Mouse (Mus musculus): ENCODE measurements around the gene Mlst8. TPM values are rescaled to one million over a fixed set of nuclear protein-coding genes. Genes with fewer than 3 reads are reported as not detected.

Mlst8 gene
- polyA plus RNA-seq, 1 experiment: 1.4 TPM

GRCm38 (mm10) chr17:24481027-24481815, 2.3 kb upstream of the Mlst8 start:
- peaks cover 19% of the 10 kb centered on the region for H3K27me3 ChIP-seq (ENCODE audit: control insufficient read depth)
- H3K36me3 ChIP-seq (ENCODE audit: control insufficient read depth): peaks cover 20% of the 10 kb centered on the region
- peaks cover 38% of the 10 kb centered on the region for H3K4me1 ChIP-seq (ENCODE audit: control insufficient read depth)
- H3K4me3 ChIP-seq (replicated peaks): no peak overlapping the region
- no peak for TF ChIP-seq GATA1 (IDR thresholded peaks at IDR 0.05; ENCODE audit: low read length)
- H3K9me3 ChIP-seq (ENCODE audit: control insufficient read depth, low read length): no peaks in the 10 kb centered on the region

- peak overlapping the region; percentile 19 for H3K4me3 ChIP-seq (replicated peaks)
- peaks cover 29% of the 10 kb centered on the region for H3K36me3 ChIP-seq (ENCODE audit: control insufficient read depth)
- peaks cover 12% of the 10 kb centered on the region for H3K27me3 ChIP-seq (ENCODE audit: control insufficient read depth)
- peaks cover 36% of the 10 kb centered on the region for H3K4me1 ChIP-seq (ENCODE audit: control insufficient read depth)
- no peak for TF ChIP-seq TAL1 (IDR thresholded peaks at IDR 0.05; ENCODE audit: low read length)
- TF ChIP-seq GATA1 (IDR thresholded peaks at IDR 0.05; ENCODE audit: low read length): no peak
- H3K9me3 ChIP-seq (ENCODE audit: control insufficient read depth, low read length): no peaks in the 10 kb centered on the region
These were observed 1.4 kb upstream of the Mlst8 start for GRCm38 (mm10) chr17:24480201-24480826.

GRCm38 (mm10) chr17:24479431-24479830, 553 bp upstream of the Mlst8 start:
- TF ChIP-seq TAL1 (IDR thresholded peaks at IDR 0.05; ENCODE audit: low read length) (no peak), GATA1 (IDR thresholded peaks at IDR 0.05; ENCODE audit: low read length) (no peak)
- Histone ChIP-seq H3K27me3 (ENCODE audit: control insufficient read depth) (peaks cover 4% of the 10 kb centered on the region), H3K4me3 (replicated peaks) (peak overlapping the region; percentile 90), H3K9me3 (ENCODE audit: control insufficient read depth, low read length) (no peaks in the 10 kb centered on the region), H3K4me1 (ENCODE audit: control insufficient read depth) (peaks cover 36% of the 10 kb centered on the region), H3K36me3 (ENCODE audit: control insufficient read depth) (peaks cover 38% of the 10 kb centered on the region)

GRCm38 (mm10) chr17:24477985-24478600, 785 bp downstream of the Mlst8 start:
- Histone ChIP-seq H3K9me3 (ENCODE audit: control insufficient read depth, low read length) (no peaks in the 10 kb centered on the region), H3K36me3 (ENCODE audit: control insufficient read depth) (peaks cover 51% of the 10 kb centered on the region), H3K27me3 (ENCODE audit: control insufficient read depth) (no peaks in the 10 kb centered on the region), H3K4me3 (replicated peaks) (peak overlapping the region; percentile 90), H3K4me1 (ENCODE audit: control insufficient read depth) (peaks cover 48% of the 10 kb centered on the region)
- TF ChIP-seq GATA1 (IDR thresholded peaks at IDR 0.05; ENCODE audit: low read length) (no peak), TAL1 (IDR thresholded peaks at IDR 0.05; ENCODE audit: low read length) (no peak)

- H3K4me1 ChIP-seq (ENCODE audit: control insufficient read depth): peaks cover 56% of the 10 kb centered on the region
- H3K36me3 ChIP-seq (ENCODE audit: control insufficient read depth): peaks cover 59% of the 10 kb centered on the region
- no peak for TF ChIP-seq GATA1 (IDR thresholded peaks at IDR 0.05; ENCODE audit: low read length)
- no peak for TF ChIP-seq TAL1 (IDR thresholded peaks at IDR 0.05; ENCODE audit: low read length)
- H3K27me3 ChIP-seq (ENCODE audit: control insufficient read depth): no peaks in the 10 kb centered on the region
- H3K4me3 ChIP-seq (replicated peaks): peak overlapping the region; percentile 90
- H3K9me3 ChIP-seq (ENCODE audit: control insufficient read depth, low read length): no peaks in the 10 kb centered on the region
These were observed 1.6 kb downstream of the Mlst8 start for GRCm38 (mm10) chr17:24477053-24477984.

- Histone ChIP-seq H3K36me3 (ENCODE audit: control insufficient read depth) (peaks cover 70% of the 10 kb centered on the region), H3K4me1 (ENCODE audit: control insufficient read depth) (peaks cover 65% of the 10 kb centered on the region), H3K4me3 (replicated peaks) (no peak overlapping the region), H3K9me3 (ENCODE audit: control insufficient read depth, low read length) (no peaks in the 10 kb centered on the region), H3K27me3 (ENCODE audit: control insufficient read depth) (no peaks in the 10 kb centered on the region)
- TF ChIP-seq GATA1 (IDR thresholded peaks at IDR 0.05; ENCODE audit: low read length) (no peak), TAL1 (IDR thresholded peaks at IDR 0.05; ENCODE audit: low read length) (no peak)
These were observed 2.7 kb downstream of the Mlst8 start for GRCm38 (mm10) chr17:24476022-24476776.

- H3K27me3 ChIP-seq (ENCODE audit: control insufficient read depth): no peaks in the 10 kb centered on the region
- H3K4me1 ChIP-seq (ENCODE audit: control insufficient read depth): peaks cover 68% of the 10 kb centered on the region
- no peak overlapping the region for H3K4me3 ChIP-seq (replicated peaks)
- TF ChIP-seq TAL1 (IDR thresholded peaks at IDR 0.05; ENCODE audit: low read length): no peak
- TF ChIP-seq GATA1 (IDR thresholded peaks at IDR 0.05; ENCODE audit: low read length): no peak
- no peaks in the 10 kb centered on the region for H3K9me3 ChIP-seq (ENCODE audit: control insufficient read depth, low read length)
- H3K36me3 ChIP-seq (ENCODE audit: control insufficient read depth): peaks cover 75% of the 10 kb centered on the region
These were observed 3.3 kb downstream of the Mlst8 start for GRCm38 (mm10) chr17:24475586-24475985.

GRCm38 (mm10) chr17:24474557-24474956, 4.3 kb downstream of the Mlst8 start:
- TF ChIP-seq TAL1 (IDR thresholded peaks at IDR 0.05; ENCODE audit: low read length): no peak
- TF ChIP-seq GATA1 (IDR thresholded peaks at IDR 0.05; ENCODE audit: low read length): no peak
- Histone ChIP-seq H3K4me1 (ENCODE audit: control insufficient read depth) (peaks cover 61% of the 10 kb centered on the region), H3K27me3 (ENCODE audit: control insufficient read depth) (no peaks in the 10 kb centered on the region), H3K36me3 (ENCODE audit: control insufficient read depth) (peaks cover 75% of the 10 kb centered on the region), H3K9me3 (ENCODE audit: control insufficient read depth, low read length) (no peaks in the 10 kb centered on the region), H3K4me3 (replicated peaks) (peak overlapping the region; percentile 27)

Data from erythroblast, embryonic 14.5 days (primary cell).